Mouse (Mus musculus): ENCODE data around the gene Mrpl45.
"Not testable (repeated sequence)": the region's sequence is repeated elsewhere in the genome, so short reads cannot be mapped to it uniquely, and the experiment has no call there.

GRCm38 (mm10) chr11:97270004-97270403, 45.5 kb upstream of the Mrpl45 start:
- not testable (repeated sequence) for TF ChIP-seq POLR2A (IDR thresholded peaks at IDR 0.05; ENCODE audit: borderline replicate concordance, insufficient read depth, low read length); CTCF (IDR thresholded peaks at IDR 0.05; ENCODE audit: borderline replicate concordance, insufficient read depth, low read depth, low read length)
